ENCODE assay signal across 8 mouse cellular contexts in the genomic region with DNA sequence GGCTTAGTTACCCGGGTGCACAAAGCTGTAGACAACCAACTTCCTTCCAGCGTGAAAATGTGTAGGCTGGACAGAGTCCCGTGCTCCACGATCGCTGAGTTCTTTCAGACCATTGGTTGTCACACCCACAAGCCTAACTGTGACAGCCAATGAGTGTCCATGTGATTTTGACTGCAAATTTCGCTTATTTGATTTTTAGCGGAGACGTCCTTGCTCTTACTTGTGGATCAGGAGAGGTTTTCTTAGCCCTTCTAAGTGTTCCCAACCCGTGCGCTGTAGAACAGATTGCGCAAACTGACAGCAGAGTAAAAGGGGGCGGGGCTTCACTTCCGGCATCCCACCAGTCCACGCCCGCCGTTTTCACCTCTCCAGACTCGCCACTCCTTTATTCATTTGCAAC. TPM values are rescaled to one million over a fixed set of nuclear protein-coding genes. Genes with fewer than 3 reads are reported as not detected.
A peak's percentile ranks its signal among the peaks of the same experiment; 100 is the strongest.
DNase-seq lines count a peak whose midpoint lies in the region; ATAC-seq and TF ChIP-seq lines count a peak whose summit lies in the region.

No protein-coding gene starts in this region.

- TF ChIP-seq EP300 in heart, adult 2 months (IDR thresholded peaks at IDR 0.05; ENCODE audit: insufficient read depth, low read depth, low read length) = no peak
- TF ChIP-seq EP300 in heart, postnatal 0 days (IDR thresholded peaks at IDR 0.05; ENCODE audit: low read depth) = no peak

- H3K79me2 ChIP-seq in heart, adult 2 months (replicated peaks; ENCODE audit: control insufficient read depth, insufficient read depth, low read length) = no peaks in the 10 kb centered on the region

- peak; percentile 43 to 44 for DNase-seq in heart, adult 2 months
- DNase-seq in heart, adult 9 months (ENCODE audit: low spot score in 2 of 2) = no peak
- DNase-seq in heart, postnatal 0 days (ENCODE audit: low spot score) = peak; percentile 59
- DNase-seq in large intestine, adult 2 months (ENCODE audit: low read depth, low spot score) = peak; percentile 36
- DNase-seq in thymus, adult 2 months = peak; percentile 60

- H3K27me3 ChIP-seq in heart, adult 2 months (ENCODE audit: control insufficient read depth, insufficient read depth, low read length) = no peaks in the 10 kb centered on the region
- no peaks in the 10 kb centered on the region for H3K27me3 ChIP-seq in heart, postnatal 0 days (ENCODE audit: control insufficient read depth, insufficient read depth, low read length)
- peaks cover 3% of the 10 kb centered on the region; the same call in 1 of the 2 replicates for H3K27me3 ChIP-seq in thymus, adult 2 months (ENCODE audit: control insufficient read depth, insufficient read depth, low read length)

- H3K36me3 ChIP-seq in heart, adult 2 months (ENCODE audit: control insufficient read depth, insufficient read depth, low read length) = no peaks in the 10 kb centered on the region
- H3K36me3 ChIP-seq in heart, postnatal 0 days (replicated peaks; ENCODE audit: control insufficient read depth, insufficient read depth, low read length) = no peaks in the 10 kb centered on the region
- no peaks in the 10 kb centered on the region for H3K36me3 ChIP-seq in thymus, adult 2 months (ENCODE audit: control insufficient read depth, insufficient read depth, low read length)

- WGBS in heart, adult 2 months = 24% methylated on average over 17 of the region's 17 CpGs
- WGBS in heart, postnatal 0 days = 5% methylated on average over 17 of the region's 17 CpGs
- WGBS in large intestine, adult 2 months = 5% methylated on average over 17 of the region's 17 CpGs
- WGBS in thymus, adult 2 months = 13% methylated on average over 17 of the region's 17 CpGs

- H3K9me3 ChIP-seq in heart, postnatal 0 days (replicated peaks; ENCODE audit: control insufficient read depth, low read length) = no peaks in the 10 kb centered on the region

- no peak overlapping the region; the same call in none of the 2 replicates for H3K27ac ChIP-seq in heart, adult 2 months
- H3K27ac ChIP-seq in brown adipose tissue, adult 24 weeks (replicated peaks; ENCODE audit: low read depth, low read length) = no peak overlapping the region
- peak overlapping the region; percentile 65 for H3K27ac ChIP-seq in heart, postnatal 0 days (ENCODE audit: low read depth)
- H3K27ac ChIP-seq in thymus, adult 2 months (ENCODE audit: control insufficient read depth, insufficient read depth, low read length) = no peak overlapping the region

- peak overlapping the region; percentile 62 for H3K4me2 ChIP-seq in heart, postnatal 0 days (ENCODE audit: low read depth, low read length)

- peaks cover 9% of the 10 kb centered on the region for H3K4me1 ChIP-seq in heart, adult 2 months (ENCODE audit: control insufficient read depth, insufficient read depth, low read length)
- H3K4me1 ChIP-seq in brown adipose tissue, adult 24 weeks (ENCODE audit: control insufficient read depth, insufficient read depth, insufficient read length, low read length) = peaks cover 10% of the 10 kb centered on the region
- peaks cover 32% of the 10 kb centered on the region for H3K4me1 ChIP-seq in heart, postnatal 0 days (ENCODE audit: control insufficient read depth, insufficient read depth)
- H3K4me1 ChIP-seq in thymus, adult 2 months (replicated peaks; ENCODE audit: control insufficient read depth, insufficient read depth, low read length) = peaks cover 6% of the 10 kb centered on the region; the same call in 1 of the 2 replicates

- TF ChIP-seq CTCF in heart, adult 2 months (IDR thresholded peaks at IDR 0.05) = no peak
- TF ChIP-seq CTCF in heart, postnatal 0 days (IDR thresholded peaks at IDR 0.05; ENCODE audit: low read depth) = no peak
- TF ChIP-seq CTCF in thymus, adult 2 months (IDR thresholded peaks at IDR 0.05; ENCODE audit: borderline replicate concordance, control insufficient read depth, extremely low read depth, insufficient read depth, low read length, poor library complexity) = no peak

- no peak for TF ChIP-seq POLR2A in heart, adult 2 months (IDR thresholded peaks at IDR 0.05; ENCODE audit: insufficient read depth, low read depth, low read length)
- no peak for TF ChIP-seq POLR2A in thymus, adult 2 months (IDR thresholded peaks at IDR 0.05; ENCODE audit: control insufficient read depth, extremely low read depth, insufficient read depth, low read length, poor library complexity)

- peak overlapping the region; percentile 26 for H3K4me3 ChIP-seq in heart, adult 2 months
- peak overlapping the region; percentile 48 for H3K4me3 ChIP-seq in brown adipose tissue, adult 24 weeks (ENCODE audit: insufficient read depth, low read depth, low read length)
- peak overlapping the region; percentile 36 for H3K4me3 ChIP-seq in heart, postnatal 0 days (ENCODE audit: low read depth, low read length)
- peak overlapping the region; percentile 2; the same call in 1 of the 2 replicates for H3K4me3 ChIP-seq in thymus, adult 2 months (ENCODE audit: control insufficient read depth, insufficient read depth, low read length)

- intact Hi-C loops in heart, adult 2 months (cut with DNase I) = no loop called here

- peak; percentile 58 for ATAC-seq in heart, postnatal 0 days (ENCODE audit: insufficient read depth, low read depth)
- ATAC-seq in megakaryocyte progenitor cell, adult 5-6 weeks (replicated peaks; ENCODE audit: poor library complexity) = peak; percentile 76
- ATAC-seq in erythroid progenitor cell, adult 5-6 weeks (replicated peaks; ENCODE audit: low FRiP score, poor library complexity, severe bottlenecking) = no peak

- H3K9ac ChIP-seq in heart, adult 2 months (ENCODE audit: low read depth, low read length) = no peak overlapping the region
- no peak overlapping the region for H3K9ac ChIP-seq in heart, postnatal 0 days (replicated peaks; ENCODE audit: low read depth, low read length)

RNA-seq across cellular contexts. Expression of gene Prnd, which starts 4.6 kb away (rescaled TPM):
- 1 to 10 TPM in 1 of 2 experiments, under 1 TPM in 1; 0.65 to 1.2 TPM for total RNA-seq in heart, adult 2 months (2021)
- polyA plus RNA-seq in heart, adult 2 months (2012; rRNA removed) = 3.8 and 9.9 TPM in 2 replicates
- 0.58 and 0.71 TPM in 2 replicates for polyA plus RNA-seq in brown adipose tissue, adult 24 weeks (2012; ENCODE audit: insufficient read depth, insufficient read length, missing spikeins)
- total RNA-seq in heart, postnatal 0 days (2014; rRNA removed; ENCODE audit: low replicate concordance) = 8.1 and 9.5 TPM in 2 replicates
- polyA plus RNA-seq in heart, postnatal 0 days (2015; fragmentation: Nextera tagmentation; extraction: Ambion mirVana) = 16.6 and 18.6 TPM in 2 replicates
- 0.87 and 1.5 TPM in 2 replicates for polyA plus RNA-seq in large intestine, adult 2 months (2012; rRNA removed)
- 0.46 TPM in 1 of 2 replicates, not detected in the other for total RNA-seq in megakaryocyte progenitor cell, adult 5-6 weeks (2015)
- total RNA-seq in megakaryocyte progenitor cell, adult 5-6 weeks (2017) = not detected in 2 replicates
- polyA plus RNA-seq in thymus, adult 2 months (2012; rRNA removed) = 1.7 and 1.8 TPM in 2 replicates
- not detected in 2 replicates for total RNA-seq in erythroid progenitor cell, adult 5-6 weeks (2015; ENCODE audit: low replicate concordance)
- 0.38 and 1.8 TPM in 2 replicates for total RNA-seq in erythroid progenitor cell, adult 5-6 weeks (2017; ENCODE audit: low replicate concordance)

RNA-seq across cellular contexts. Expression of gene Prn, which starts 45.5 kb away (rescaled TPM):
- total RNA-seq in heart, adult 2 months (2021) = under 1 TPM in 1 of 2 experiments, not detected in 1; 0.23 TPM
- not detected in 2 replicates for polyA plus RNA-seq in heart, adult 2 months (2012; rRNA removed)
- polyA plus RNA-seq in brown adipose tissue, adult 24 weeks (2012; ENCODE audit: insufficient read depth, insufficient read length, missing spikeins) = not detected in 2 replicates
- not detected in 2 replicates for total RNA-seq in heart, postnatal 0 days (2014; rRNA removed; ENCODE audit: low replicate concordance)
- not detected in 2 replicates for polyA plus RNA-seq in heart, postnatal 0 days (2015; fragmentation: Nextera tagmentation; extraction: Ambion mirVana)
- not detected in 2 replicates for polyA plus RNA-seq in large intestine, adult 2 months (2012; rRNA removed)
- total RNA-seq in megakaryocyte progenitor cell, adult 5-6 weeks (2015) = not detected in 2 replicates
- not detected in 2 replicates for total RNA-seq in megakaryocyte progenitor cell, adult 5-6 weeks (2017)
- not detected in 2 replicates for polyA plus RNA-seq in thymus, adult 2 months (2012; rRNA removed)
- total RNA-seq in erythroid progenitor cell, adult 5-6 weeks (2015; ENCODE audit: low replicate concordance) = not detected in 2 replicates
- total RNA-seq in erythroid progenitor cell, adult 5-6 weeks (2017; ENCODE audit: low replicate concordance) = not detected in 2 replicates

RNA-seq across cellular contexts. Expression of gene Prnp, which starts 45.5 kb away (rescaled TPM):
- 100 to 1,000 TPM; 109 to 129 TPM for total RNA-seq in heart, adult 2 months (2021)
- 101 and 110 TPM in 2 replicates for polyA plus RNA-seq in heart, adult 2 months (2012; rRNA removed)
- polyA plus RNA-seq in brown adipose tissue, adult 24 weeks (2012; ENCODE audit: insufficient read depth, insufficient read length, missing spikeins) = 105 and 119 TPM in 2 replicates
- total RNA-seq in heart, postnatal 0 days (2014; rRNA removed; ENCODE audit: low replicate concordance) = 139 and 157 TPM in 2 replicates
- polyA plus RNA-seq in heart, postnatal 0 days (2015; fragmentation: Nextera tagmentation; extraction: Ambion mirVana) = 90.6 and 91.7 TPM in 2 replicates
- polyA plus RNA-seq in large intestine, adult 2 months (2012; rRNA removed) = 27.2 and 29.7 TPM in 2 replicates
- 1.2 and 2.9 TPM in 2 replicates for total RNA-seq in megakaryocyte progenitor cell, adult 5-6 weeks (2015)
- total RNA-seq in megakaryocyte progenitor cell, adult 5-6 weeks (2017) = 2.3 and 4.1 TPM in 2 replicates
- 39.9 and 43.8 TPM in 2 replicates for polyA plus RNA-seq in thymus, adult 2 months (2012; rRNA removed)
- 139 and 159 TPM in 2 replicates for total RNA-seq in erythroid progenitor cell, adult 5-6 weeks (2015; ENCODE audit: low replicate concordance)
- total RNA-seq in erythroid progenitor cell, adult 5-6 weeks (2017; ENCODE audit: low replicate concordance) = 175 and 177 TPM in 2 replicates

Comparison
In these comparisons a context has a peak if more than half of its experiments do, and no peak if none do; other contexts are left out.
1. DNase-seq: peak in heart, adult 2 months (2 of 2), heart, postnatal 0 days (single experiment), large intestine, adult 2 months (single experiment) and thymus, adult 2 months (single experiment); none in heart, adult 9 months (0 of 2).
2. Peak in every context shown above with its lines, with median percentiles within 50 percentile points of each other: H3K4me3 ChIP-seq.